Mouse (Mus musculus): ENCODE measurements at regions not wholly inside any gene's neighbourhood (a gene's known extent, or its start where the extent isn't known, plus 50 kb on each side); places are given as distances from the start of the nearest gene placed in this dataset.

GRCm38 (mm10) chr4:71663397-71663796 lies 94.4 kb downstream of the Gm11232 start:
- H3K9me3 ChIP-seq (ENCODE audit: low read depth, low read length), result no peaks in the 10 kb centered on the region
- H3K27ac ChIP-seq (ENCODE audit: low read depth), result no peak overlapping the region
- DNase-seq (no peak), ATAC-seq (ENCODE audit: insufficient read depth) (no peak)
- H3K27me3 ChIP-seq (ENCODE audit: insufficient read depth, low read length), result no peaks in the 10 kb centered on the region
- no peak overlapping the region for H3K4me2 ChIP-seq
- no peak overlapping the region for H3K9ac ChIP-seq
- no peaks in the 10 kb centered on the region for H3K4me1 ChIP-seq (ENCODE audit: insufficient read depth)
- no peak for TF ChIP-seq CTCF (IDR thresholded peaks at IDR 0.05; ENCODE audit: low read depth)
- no peak overlapping the region for H3K4me3 ChIP-seq (ENCODE audit: low read depth, low read length)
- H3K36me3 ChIP-seq (ENCODE audit: insufficient read depth), result no peaks in the 10 kb centered on the region

GRCm38 (mm10) chr4:71640521-71640920 lies 117.2 kb downstream of the Gm11232 start:
- ATAC-seq (ENCODE audit: insufficient read depth), result no peak
- Histone ChIP-seq H3K4me3 (ENCODE audit: low read depth, low read length) (no peak overlapping the region), H3K9me3 (ENCODE audit: low read depth, low read length) (no peaks in the 10 kb centered on the region), H3K27ac (ENCODE audit: low read depth) (no peak overlapping the region), H3K27me3 (ENCODE audit: insufficient read depth, low read length) (no peaks in the 10 kb centered on the region), H3K4me1 (ENCODE audit: insufficient read depth) (no peaks in the 10 kb centered on the region), H3K36me3 (ENCODE audit: insufficient read depth) (no peaks in the 10 kb centered on the region), H3K4me2 (no peak overlapping the region), H3K9ac (no peak overlapping the region)
- WGBS, result 95% methylated on average over 10 of the region's 10 CpGs
- no peak for DNase-seq
- TF ChIP-seq CTCF (IDR thresholded peaks at IDR 0.05; ENCODE audit: low read depth), result no peak

- no peak overlapping the region for H3K4me2 ChIP-seq
- WGBS, result 35% methylated on average over 2 of the region's 2 CpGs
- no peaks in the 10 kb centered on the region for H3K27me3 ChIP-seq (ENCODE audit: insufficient read depth, low read length)
- TF ChIP-seq CTCF (IDR thresholded peaks at IDR 0.05; ENCODE audit: low read depth), result no peak
- ATAC-seq (ENCODE audit: insufficient read depth) (no peak), DNase-seq (no peak)
- no peaks in the 10 kb centered on the region for H3K36me3 ChIP-seq (ENCODE audit: insufficient read depth)
- no peaks in the 10 kb centered on the region for H3K4me1 ChIP-seq (ENCODE audit: insufficient read depth)
- no peaks in the 10 kb centered on the region for H3K9me3 ChIP-seq (ENCODE audit: low read depth, low read length)
- no peak overlapping the region for H3K4me3 ChIP-seq (ENCODE audit: low read depth, low read length)
- H3K27ac ChIP-seq (ENCODE audit: low read depth), result no peak overlapping the region
- no peak overlapping the region for H3K9ac ChIP-seq
These were observed 130.7 kb downstream of the Gm11232 start for GRCm38 (mm10) chr4:71627088-71627487.

DNA sequence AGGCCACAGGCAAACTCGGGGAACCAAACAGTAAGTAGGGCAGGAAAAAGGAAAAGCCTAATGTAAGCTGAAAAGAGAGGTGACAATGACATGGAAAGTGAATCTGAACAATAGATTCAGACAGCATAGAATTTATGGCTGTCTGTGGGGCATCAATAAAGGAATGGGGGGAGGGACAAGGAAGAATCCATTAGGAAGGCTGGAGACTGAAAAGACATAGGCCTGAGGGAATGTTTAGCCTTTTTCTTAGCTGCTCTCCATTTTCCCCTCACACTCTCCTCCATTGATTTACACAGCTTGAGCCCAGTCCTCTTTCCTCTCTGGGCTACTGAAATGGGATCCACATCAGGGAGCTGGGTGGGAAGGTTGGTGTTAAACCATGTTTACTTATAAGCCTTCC lies 131.1 kb downstream of the Gm11232 start:
- no peaks in the 10 kb centered on the region for H3K27me3 ChIP-seq (ENCODE audit: insufficient read depth, low read length)
- no peak for ATAC-seq (ENCODE audit: insufficient read depth)
- 7% methylated on average over 1 of the region's 1 CpGs for WGBS
- no peak overlapping the region for H3K4me2 ChIP-seq
- no peak for TF ChIP-seq CTCF (IDR thresholded peaks at IDR 0.05; ENCODE audit: low read depth)
- H3K4me1 ChIP-seq (ENCODE audit: insufficient read depth), result no peaks in the 10 kb centered on the region
- H3K27ac ChIP-seq (ENCODE audit: low read depth), result no peak overlapping the region
- H3K4me3 ChIP-seq (ENCODE audit: low read depth, low read length), result no peak overlapping the region
- H3K9ac ChIP-seq, result no peak overlapping the region
- no peaks in the 10 kb centered on the region for H3K9me3 ChIP-seq (ENCODE audit: low read depth, low read length)
- H3K36me3 ChIP-seq (ENCODE audit: insufficient read depth), result no peaks in the 10 kb centered on the region
- no peak for DNase-seq

DNA sequence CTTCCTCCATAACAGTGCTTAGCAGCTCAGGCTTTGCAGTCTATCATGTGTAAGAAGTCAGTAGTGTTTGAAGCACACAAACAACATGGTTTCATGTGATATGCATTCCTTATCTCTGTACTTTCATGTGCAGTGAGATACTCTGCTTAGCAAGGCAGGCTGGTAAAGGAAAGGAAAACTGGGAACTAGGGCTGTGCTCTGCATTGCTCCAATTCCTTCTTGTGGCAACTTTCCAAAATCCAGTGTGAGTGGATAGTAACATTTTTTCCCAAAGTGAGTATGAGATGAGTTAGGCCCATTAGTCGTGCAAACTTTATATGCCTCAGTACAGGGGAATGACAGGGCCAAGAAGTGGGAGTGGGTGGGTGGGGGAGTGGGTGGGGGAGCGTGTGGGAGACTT lies 133.0 kb downstream of the Gm11232 start:
- Histone ChIP-seq H3K9me3 (ENCODE audit: low read depth, low read length) (no peaks in the 10 kb centered on the region), H3K4me3 (ENCODE audit: low read depth, low read length) (no peak overlapping the region), H3K27me3 (ENCODE audit: insufficient read depth, low read length) (no peaks in the 10 kb centered on the region), H3K9ac (no peak overlapping the region), H3K27ac (ENCODE audit: low read depth) (no peak overlapping the region), H3K36me3 (ENCODE audit: insufficient read depth) (no peaks in the 10 kb centered on the region), H3K4me1 (ENCODE audit: insufficient read depth) (no peaks in the 10 kb centered on the region), H3K4me2 (no peak overlapping the region)
- WGBS, result 22% methylated on average over 2 of the region's 2 CpGs
- TF ChIP-seq CTCF (IDR thresholded peaks at IDR 0.05; ENCODE audit: low read depth), result no peak
- DNase-seq (peak; percentile 72), ATAC-seq (ENCODE audit: insufficient read depth) (peak; percentile 52; the same call in 1 of the 2 replicates)

- no peaks in the 10 kb centered on the region for H3K9me3 ChIP-seq (ENCODE audit: low read depth, low read length)
- no peak overlapping the region for H3K27ac ChIP-seq (ENCODE audit: low read depth)
- H3K36me3 ChIP-seq (ENCODE audit: insufficient read depth), result no peaks in the 10 kb centered on the region
- no peaks in the 10 kb centered on the region for H3K4me1 ChIP-seq (ENCODE audit: insufficient read depth)
- ATAC-seq (ENCODE audit: insufficient read depth) (no peak), DNase-seq (no peak)
- WGBS, result 93% methylated on average over 1 of the region's 1 CpGs
- no peak overlapping the region for H3K4me3 ChIP-seq (ENCODE audit: low read depth, low read length)
- no peak overlapping the region for H3K9ac ChIP-seq
- H3K27me3 ChIP-seq (ENCODE audit: insufficient read depth, low read length), result no peaks in the 10 kb centered on the region
- no peak for TF ChIP-seq CTCF (IDR thresholded peaks at IDR 0.05; ENCODE audit: low read depth)
- H3K4me2 ChIP-seq, result no peak overlapping the region
These were observed 144.0 kb downstream of the Gm11232 start for GRCm38 (mm10) chr4:71613720-71614119.

- no peaks in the 10 kb centered on the region for H3K36me3 ChIP-seq (ENCODE audit: insufficient read depth)
- no peaks in the 10 kb centered on the region for H3K27me3 ChIP-seq (ENCODE audit: insufficient read depth, low read length)
- no peak for DNase-seq
- no peak overlapping the region for H3K9ac ChIP-seq
- H3K4me1 ChIP-seq (ENCODE audit: insufficient read depth), result no peaks in the 10 kb centered on the region
- ATAC-seq (ENCODE audit: insufficient read depth), result no peak
- H3K4me2 ChIP-seq, result no peak overlapping the region
- WGBS, result 86% methylated on average over 2 of the region's 2 CpGs
- no peak overlapping the region for H3K4me3 ChIP-seq (ENCODE audit: low read depth, low read length)
- no peak overlapping the region for H3K27ac ChIP-seq (ENCODE audit: low read depth)
- TF ChIP-seq CTCF (IDR thresholded peaks at IDR 0.05; ENCODE audit: low read depth), result no peak
- no peaks in the 10 kb centered on the region for H3K9me3 ChIP-seq (ENCODE audit: low read depth, low read length)
These were observed 171.9 kb downstream of the Gm11232 start for GRCm38 (mm10) chr4:71585880-71586279.

- no peaks in the 10 kb centered on the region for H3K9me3 ChIP-seq (ENCODE audit: low read depth, low read length)
- ATAC-seq (ENCODE audit: insufficient read depth), result no peak
- no peak overlapping the region for H3K27ac ChIP-seq (ENCODE audit: low read depth)
- no peak overlapping the region for H3K4me2 ChIP-seq
- H3K4me3 ChIP-seq (ENCODE audit: low read depth, low read length), result no peak overlapping the region
- TF ChIP-seq CTCF (IDR thresholded peaks at IDR 0.05; ENCODE audit: low read depth), result no peak
- no peaks in the 10 kb centered on the region for H3K4me1 ChIP-seq (ENCODE audit: insufficient read depth)
- no peaks in the 10 kb centered on the region for H3K27me3 ChIP-seq (ENCODE audit: insufficient read depth, low read length)
- no peak overlapping the region for H3K9ac ChIP-seq
- WGBS, result 80% methylated on average over 5 of the region's 5 CpGs
- no peaks in the 10 kb centered on the region for H3K36me3 ChIP-seq (ENCODE audit: insufficient read depth)
- DNase-seq, result no peak
These were observed 197.1 kb downstream of the Gm11232 start for GRCm38 (mm10) chr4:71560656-71561055.

Measured in lung, embryonic 14.5 days (tissue).